Mouse (Mus musculus) cerebellum, postnatal 14 days (tissue): Measurements from ENCODE around the gene Ubqln4.
"Not testable (repeated sequence)": the region's sequence is repeated elsewhere in the genome, so short reads cannot be mapped to it uniquely, and the experiment has no call there.

Experiments used
- DNase-seq, 2 experiments: peaks; one replicate each; pipeline ENCODE4 v3.0.0; 2021; ENCODE audit warnings: mixed read lengths in 2 of 2

The Ubqln4 gene

GRCm38 (mm10) chr3:88605666-88606065 is 52.1 kb downstream of the Ubqln4 start, which contains the start of gene Arhgef2:
Arhgef2 (plus strand) TSS chr3:88605966.
- DNase-seq: not testable (repeated sequence)

- peak; percentile 95 for DNase-seq
Measured at GRCm38 (mm10) chr3:88607065-88607757, 53.7 kb downstream of the Ubqln4 start.

GRCm38 (mm10) chr3:88607758-88608138 is 54.2 kb downstream of the Ubqln4 start:
- no peak for DNase-seq

GRCm38 (mm10) chr3:88609066-88609465 is 55.5 kb downstream of the Ubqln4 start:
- DNase-seq: no peak

GRCm38 (mm10) chr3:88614418-88614817 is 60.9 kb downstream of the Ubqln4 start:
- no peak for DNase-seq

GRCm38 (mm10) chr3:88615117-88615516 is 61.6 kb downstream of the Ubqln4 start:
- DNase-seq: no peak

- DNase-seq: peak; percentile 48 to 65
Measured at GRCm38 (mm10) chr3:88615902-88616391, 62.4 kb downstream of the Ubqln4 start.

- DNase-seq: no peak
Measured at GRCm38 (mm10) chr3:88616951-88617500, 63.5 kb downstream of the Ubqln4 start.

- no peak for DNase-seq
Measured at GRCm38 (mm10) chr3:88618074-88618871, 64.7 kb downstream of the Ubqln4 start.
